Mouse (Mus musculus) bone marrow macrophage, adult 2 months (primary cell): ENCODE results near the gene Olfr1499. TPM values are rescaled to one million over a fixed set of nuclear protein-coding genes. Genes with fewer than 3 reads are reported as not detected.
"Not testable (repeated sequence)": the region's sequence is repeated elsewhere in the genome, so short reads cannot be mapped to it uniquely, and the experiment has no call there.

Experiments
- H3K27ac ChIP-seq: 2 replicates; pipeline ENCODE4 v1.5.1; 2012; ENCODE audit warnings: low read depth, low read length; ENCODE audit not compliant: insufficient read depth
- H3K4me1 ChIP-seq: 2 replicates; pipeline ENCODE4 v1.6.1; 2012; ENCODE audit warnings: low read length; ENCODE audit not compliant: control insufficient read depth, insufficient read depth
- H3K4me3 ChIP-seq: 2 replicates; pipeline ENCODE4 v1.5.1; 2012; ENCODE audit warnings: mild to moderate bottlenecking, low read length, moderate library complexity; ENCODE audit not compliant: insufficient read depth
- CTCF ChIP-seq: IDR thresholded peaks from 2 replicates; pipeline ENCODE4 v1.5.1; 2012; ENCODE audit warnings: low read depth, mild to moderate bottlenecking, low read length, moderate library complexity
- POLR2A ChIP-seq: IDR thresholded peaks from 2 replicates; pipeline ENCODE4 v1.6.1; 2012; ENCODE audit warnings: mild to moderate bottlenecking, low read depth, low read length, borderline replicate concordance
- polyA plus RNA-seq: library from polyadenylated mRNA; stranded (reverse); fragments of >200 nt; gene quantifications from 2 replicates; pipeline ENCODE4 v1.2.4, GENCODE M21; 2012; ENCODE audit not compliant: missing spikeins, insufficient read depth, insufficient read length

Gene Olfr1499
- polyA plus RNA-seq, result not detected in 2 replicates

DNA sequence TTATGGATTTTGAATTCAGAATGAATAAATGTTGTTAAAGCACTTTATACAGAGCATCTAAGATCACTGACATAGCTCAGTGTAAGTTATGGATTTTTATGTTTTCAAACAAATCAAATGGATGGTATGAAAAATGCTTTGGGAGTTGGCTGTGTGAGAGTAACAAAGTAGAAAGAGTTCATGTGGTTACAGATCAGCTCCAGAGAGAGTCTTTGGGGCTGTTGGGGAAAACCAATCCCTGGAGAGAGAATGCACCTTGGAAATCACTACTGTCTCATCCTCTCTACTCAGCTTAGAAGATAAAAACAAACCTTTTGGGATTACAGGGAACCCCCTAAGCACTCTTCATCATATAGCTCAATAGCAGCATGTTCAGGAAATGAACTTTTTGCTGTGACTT, at the start of gene Olfr1499:
Gene Olfr1499, minus strand, starts transcription at position 101 of the 400 bp plus-strand sequence.
- H3K4me3 ChIP-seq, result no peak within 1 kb of the TSS
- H3K27ac ChIP-seq, result no peak within 1 kb of the TSS
- TF ChIP-seq POLR2A, result no peak
- TF ChIP-seq CTCF, result no peak
- no peaks in the 10 kb centered on the region for H3K4me1 ChIP-seq

DNA sequence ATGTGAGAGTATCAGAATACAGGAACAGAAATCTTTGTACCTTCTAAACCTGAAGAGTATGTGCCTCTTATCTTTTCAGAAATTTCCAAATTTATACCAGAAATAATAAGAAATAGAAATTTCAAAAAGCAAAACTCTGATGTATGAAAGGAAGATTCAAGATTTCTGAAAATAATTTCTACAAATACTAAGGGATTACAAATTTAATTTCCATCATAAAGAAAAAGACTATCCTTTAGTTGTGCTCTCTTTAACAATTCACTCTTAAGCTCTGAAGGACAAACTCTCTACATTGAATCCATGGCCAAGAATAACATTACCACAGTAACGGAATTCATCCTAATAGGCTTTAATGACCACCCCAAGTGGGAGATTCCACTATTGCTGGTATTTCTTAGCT, 42.2 kb upstream of the Olfr1499 start, which contains the start of gene Olfr1502:
Gene Olfr1502, plus strand, starts transcription at position 301 of the 400 bp plus-strand sequence.
- H3K4me1 ChIP-seq, result no peaks in the 10 kb centered on the region
- no peak within 1 kb of the TSS for H3K4me3 ChIP-seq
- H3K27ac ChIP-seq, result no peak within 1 kb of the TSS
- TF ChIP-seq POLR2A (no peak), CTCF (no peak)

DNA sequence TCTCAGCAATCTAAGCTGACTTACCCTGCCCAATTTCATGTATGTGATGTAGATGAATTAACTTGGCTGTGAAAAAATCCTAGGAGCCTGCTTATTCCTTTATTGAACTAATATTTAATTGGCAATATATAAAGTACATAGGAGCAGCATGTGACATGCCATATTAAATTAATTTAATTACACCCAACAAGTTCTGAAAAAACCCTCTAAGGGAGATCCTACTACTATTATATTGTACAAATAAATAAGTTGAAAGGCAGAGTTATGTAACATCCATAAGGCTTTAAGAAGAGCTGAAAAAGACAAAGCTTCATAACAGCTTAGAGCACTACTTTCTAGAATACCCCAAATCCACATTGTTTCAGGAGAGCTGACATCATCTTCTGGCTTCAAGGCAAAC, 31.3 kb upstream of the Olfr1499 start, which contains the start of gene Olfr1501:
Gene Olfr1501, minus strand, starts transcription at position 101 of the 400 bp plus-strand sequence.
- not testable (repeated sequence) for H3K4me3 ChIP-seq, H3K27ac ChIP-seq, H3K4me1 ChIP-seq

DNA sequence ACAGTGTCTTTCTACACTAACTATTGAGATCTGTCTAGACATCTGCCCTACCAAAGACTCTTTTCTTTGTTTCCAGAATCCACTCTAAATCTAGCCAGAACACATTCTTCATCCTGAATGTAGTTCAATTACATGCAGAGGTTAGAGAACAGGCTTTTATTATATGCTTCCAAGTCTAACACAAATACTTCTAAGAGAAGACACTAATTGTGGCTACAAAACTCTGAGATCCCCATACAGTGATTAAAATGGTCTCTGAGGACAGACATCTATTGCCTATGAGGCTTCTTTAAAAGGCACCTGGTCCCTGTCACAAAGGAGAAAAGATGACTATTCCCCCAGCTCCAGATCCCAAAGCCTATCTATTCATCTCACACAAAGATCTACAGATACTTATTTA, 11.1 kb upstream of the Olfr1499 start, which contains the start of gene Olfr1500:
Gene Olfr1500, minus strand, starts transcription at position 101 of the 400 bp plus-strand sequence.
- no peak within 1 kb of the TSS for H3K27ac ChIP-seq

DNA sequence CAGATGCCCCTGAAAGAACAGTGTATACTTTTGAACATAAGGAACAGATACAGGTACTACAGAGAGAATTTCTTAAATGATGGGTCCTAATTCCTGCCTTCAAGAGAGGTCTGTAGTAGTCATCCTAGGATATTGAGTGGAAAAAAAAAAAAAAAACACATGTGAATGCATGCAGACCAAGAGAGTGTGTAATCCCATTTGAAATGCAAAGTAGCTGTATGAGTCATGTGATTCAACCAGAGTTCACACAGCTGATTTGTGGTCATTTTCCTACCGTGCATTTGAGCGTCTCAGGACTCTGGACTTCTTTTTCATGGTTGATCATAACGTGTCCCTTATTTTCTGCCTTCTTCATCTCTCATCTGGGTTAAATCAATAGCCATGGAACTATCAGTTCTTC, 9.2 kb upstream of the Olfr1499 start:
- Histone ChIP-seq H3K4me3 (no peak overlapping the region), H3K27ac (no peak overlapping the region)
- TF ChIP-seq CTCF (no peak), POLR2A (no peak)

More for the DNA sequence above, 11.1 kb upstream of the Olfr1499 start, which contains the start of gene Olfr1500:
- H3K4me1 ChIP-seq, result no peaks in the 10 kb centered on the region
- no peak within 1 kb of the TSS for H3K4me3 ChIP-seq
- TF ChIP-seq POLR2A (no peak), CTCF (no peak)

DNA sequence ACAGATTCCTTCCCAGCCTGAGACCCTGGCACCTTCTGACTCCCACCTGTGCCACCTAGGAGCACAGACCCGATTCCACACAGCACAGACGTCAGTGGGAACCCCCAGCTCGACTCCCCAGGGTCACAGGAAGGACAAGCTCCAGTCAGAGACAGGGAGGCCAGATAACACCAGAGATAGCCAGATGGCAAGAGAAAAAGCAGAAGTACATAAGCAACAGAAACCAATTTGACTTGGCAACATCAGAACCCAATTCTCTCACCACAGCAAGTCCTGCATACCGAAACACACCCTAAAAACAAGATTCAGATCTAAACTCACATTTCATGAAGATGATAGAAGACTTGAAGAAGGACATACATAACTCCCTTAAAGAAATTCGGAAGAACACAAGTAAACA, 1.6 kb upstream of the Olfr1499 start:
- Histone ChIP-seq H3K27ac (no peak overlapping the region), H3K4me1 (no peaks in the 10 kb centered on the region), H3K4me3 (no peak overlapping the region)
- TF ChIP-seq CTCF (no peak), POLR2A (no peak)

More for the DNA sequence above, 9.2 kb upstream of the Olfr1499 start:
- no peaks in the 10 kb centered on the region for H3K4me1 ChIP-seq

DNA sequence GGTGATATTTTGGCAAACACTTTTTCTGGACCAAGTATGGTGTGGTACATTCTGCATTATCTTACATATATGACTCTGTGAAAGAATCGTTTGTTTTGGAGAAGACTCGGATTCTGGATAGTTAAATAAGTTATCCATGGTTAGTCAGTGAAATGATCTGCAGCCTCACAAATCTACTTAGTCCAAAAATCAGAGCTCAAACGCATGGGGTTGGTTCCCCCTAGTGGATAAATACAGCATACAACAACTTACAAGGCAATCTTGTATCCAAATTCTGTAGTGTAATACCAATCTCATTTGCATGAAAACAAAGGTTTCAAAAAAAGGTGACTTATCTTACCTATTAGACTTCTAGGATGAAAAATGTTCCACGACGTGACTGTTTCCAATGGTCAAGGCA, 420 bp downstream of the Olfr1499 start:
- Histone ChIP-seq H3K4me1 (no peaks in the 10 kb centered on the region), H3K4me3 (no peak overlapping the region), H3K27ac (no peak overlapping the region)
- TF ChIP-seq CTCF (no peak), POLR2A (no peak)

DNA sequence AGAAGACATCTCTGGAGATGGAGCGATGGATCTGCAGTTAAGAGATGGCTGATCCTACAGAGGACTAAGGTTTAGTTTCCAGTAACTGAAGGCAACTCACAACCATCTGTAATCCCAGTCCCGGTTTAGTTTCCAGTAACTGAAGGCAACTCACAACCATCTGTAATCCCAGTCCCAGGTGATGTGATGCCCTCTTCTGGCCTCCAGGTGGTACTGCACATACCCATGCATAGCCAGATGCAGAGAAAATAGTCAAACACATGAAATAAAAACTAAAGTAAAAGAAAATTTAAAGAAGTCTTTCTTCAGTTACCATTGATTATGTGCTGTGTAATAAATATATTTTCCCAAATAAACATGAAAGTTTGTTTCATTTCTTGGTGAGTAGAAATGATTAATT, 6.4 kb downstream of the Olfr1499 start:
- TF ChIP-seq POLR2A (no peak), CTCF (no peak)
- no peak overlapping the region for H3K27ac ChIP-seq
- H3K4me3 ChIP-seq, result no peak overlapping the region
- H3K4me1 ChIP-seq, result no peaks in the 10 kb centered on the region

DNA sequence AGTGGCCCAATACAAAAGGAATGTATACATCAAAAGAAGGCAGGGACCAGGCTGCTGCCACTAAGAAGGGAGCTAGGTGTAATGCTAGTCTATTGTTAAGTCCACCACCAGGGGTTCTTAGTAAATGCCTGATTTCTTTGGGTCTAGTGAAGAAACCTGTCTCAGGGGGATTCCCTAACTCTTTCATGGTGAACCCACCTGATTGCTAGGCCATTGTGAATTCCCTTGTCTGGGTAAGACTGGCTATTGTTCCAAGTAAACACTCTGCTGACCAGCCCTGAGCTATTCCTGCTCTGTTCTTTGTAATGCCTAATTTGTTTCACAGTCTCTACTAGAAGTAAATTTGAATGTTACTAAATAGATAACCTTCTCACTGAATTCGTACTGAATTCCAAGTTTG, 13.8 kb downstream of the Olfr1499 start:
- H3K4me1 ChIP-seq, H3K27ac ChIP-seq, H3K4me3 ChIP-seq: not testable (repeated sequence)

DNA sequence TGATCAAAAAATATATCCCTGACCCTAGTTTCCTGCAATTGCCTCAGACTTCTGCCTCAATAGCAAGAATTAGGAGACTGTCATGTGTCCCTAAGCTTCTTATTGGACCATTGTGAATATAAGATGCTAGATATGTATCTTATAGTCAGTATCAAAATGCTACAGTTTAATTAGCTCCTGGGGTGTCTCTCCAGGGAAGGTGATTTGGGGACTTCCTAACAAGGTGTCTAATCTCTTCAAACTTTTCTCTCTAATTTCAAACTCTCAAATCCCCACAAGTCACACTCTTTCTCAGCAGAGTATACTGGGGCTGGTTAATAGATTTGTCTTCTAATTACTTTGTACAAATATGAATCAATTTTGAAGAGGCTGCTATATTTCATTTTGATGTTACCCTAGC, 21.1 kb downstream of the Olfr1499 start, which contains the start of gene Olfr1497:
Gene Olfr1497, minus strand, starts transcription at position 101 of the 400 bp plus-strand sequence.
- TF ChIP-seq POLR2A, result no peak
- Histone ChIP-seq H3K4me3 (no peak within 1 kb of the TSS), H3K27ac (no peak within 1 kb of the TSS), H3K4me1 (no peaks in the 10 kb centered on the region)

DNA sequence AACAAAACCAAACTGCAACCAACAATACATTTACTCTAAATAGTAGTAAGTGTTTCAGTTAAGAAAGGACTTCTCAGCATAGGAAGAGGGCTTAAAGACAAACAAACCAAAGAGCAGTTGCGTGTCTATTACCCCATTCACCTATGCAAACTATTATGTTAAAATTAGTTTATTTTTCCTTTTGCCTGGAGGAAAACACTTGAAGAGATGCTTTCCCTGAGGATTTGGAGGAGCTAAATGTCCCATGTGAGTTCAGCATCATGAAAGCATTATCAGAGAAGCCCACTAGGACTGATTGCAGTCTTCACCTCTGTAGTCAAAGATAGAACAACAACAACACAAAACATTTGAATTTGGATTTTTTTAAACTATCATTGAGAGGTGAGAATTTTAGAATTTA, 41.7 kb downstream of the Olfr1499 start, which contains the start of gene Olfr1496:
Gene Olfr1496, plus strand, starts transcription at position 301 of the 400 bp plus-strand sequence.
- no peak within 1 kb of the TSS for H3K27ac ChIP-seq

More for the DNA sequence above, 41.7 kb downstream of the Olfr1499 start, which contains the start of gene Olfr1496:
- H3K4me3 ChIP-seq, result no peak within 1 kb of the TSS
- no peaks in the 10 kb centered on the region for H3K4me1 ChIP-seq
- TF ChIP-seq POLR2A (no peak), CTCF (no peak)
